Mouse (Mus musculus) large intestine, adult 2 months (tissue): ENCODE results near the gene Isl2. TPM values are rescaled to one million over a fixed set of nuclear protein-coding genes. Genes with fewer than 3 reads are reported as not detected.

Experiments
- DNase-seq: peaks from one replicate; pipeline ENCODE4 v3.0.0-alpha.2; 2012; ENCODE audit warnings: low read depth, low spot score
- WGBS: fragments of 180-500 bp; shearing (Covaris S2); methylation state at CpG from one replicate; pipeline ENCODE4 v1.1.7; 2018; 5-methylcytosine and 5-hydroxymethylcytosine counted together
- polyA plus RNA-seq: library from polyadenylated mRNA; depleted of rRNA; stranded (reverse); fragments of >200 nt; gene quantifications from 2 replicates; pipeline ENCODE4 v1.2.3, GENCODE M21; 2012; rRNA removed

Gene Isl2
- polyA plus RNA-seq, 1 experiment: 0.67 TPM

DNA sequence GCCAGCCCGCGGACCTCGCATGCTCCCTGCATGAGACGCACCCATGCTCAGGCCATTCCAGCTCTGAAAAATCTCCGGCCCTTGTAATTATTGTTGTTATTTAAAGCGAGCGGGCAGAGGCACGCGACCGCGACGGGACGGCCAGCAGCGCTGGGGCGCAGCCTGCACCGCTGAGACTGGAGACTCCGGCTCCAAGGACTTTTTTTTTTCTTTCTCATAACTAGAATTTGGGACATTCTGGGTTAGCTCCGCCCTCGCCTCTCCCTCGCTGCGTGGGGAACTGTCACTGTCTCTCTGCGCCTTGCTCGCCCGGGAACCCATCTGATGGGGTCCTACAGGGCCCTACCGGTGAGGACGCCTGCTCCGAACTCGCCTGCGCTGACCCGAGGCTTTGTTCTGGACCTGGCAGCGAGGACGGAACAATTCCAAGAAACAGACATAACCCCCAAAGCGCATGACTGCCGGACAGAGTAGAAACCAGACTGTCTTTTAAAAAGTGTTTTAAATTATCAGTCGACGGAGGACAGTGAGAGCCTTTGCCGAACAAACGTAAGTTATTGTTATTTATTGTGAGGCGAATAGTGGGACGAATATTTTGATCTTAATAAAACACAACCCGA lies 7.2 kb downstream of the Isl2 start:
- DNase-seq: no peak
- 20% methylated on average over 41 of the region's 41 CpGs for WGBS

DNA sequence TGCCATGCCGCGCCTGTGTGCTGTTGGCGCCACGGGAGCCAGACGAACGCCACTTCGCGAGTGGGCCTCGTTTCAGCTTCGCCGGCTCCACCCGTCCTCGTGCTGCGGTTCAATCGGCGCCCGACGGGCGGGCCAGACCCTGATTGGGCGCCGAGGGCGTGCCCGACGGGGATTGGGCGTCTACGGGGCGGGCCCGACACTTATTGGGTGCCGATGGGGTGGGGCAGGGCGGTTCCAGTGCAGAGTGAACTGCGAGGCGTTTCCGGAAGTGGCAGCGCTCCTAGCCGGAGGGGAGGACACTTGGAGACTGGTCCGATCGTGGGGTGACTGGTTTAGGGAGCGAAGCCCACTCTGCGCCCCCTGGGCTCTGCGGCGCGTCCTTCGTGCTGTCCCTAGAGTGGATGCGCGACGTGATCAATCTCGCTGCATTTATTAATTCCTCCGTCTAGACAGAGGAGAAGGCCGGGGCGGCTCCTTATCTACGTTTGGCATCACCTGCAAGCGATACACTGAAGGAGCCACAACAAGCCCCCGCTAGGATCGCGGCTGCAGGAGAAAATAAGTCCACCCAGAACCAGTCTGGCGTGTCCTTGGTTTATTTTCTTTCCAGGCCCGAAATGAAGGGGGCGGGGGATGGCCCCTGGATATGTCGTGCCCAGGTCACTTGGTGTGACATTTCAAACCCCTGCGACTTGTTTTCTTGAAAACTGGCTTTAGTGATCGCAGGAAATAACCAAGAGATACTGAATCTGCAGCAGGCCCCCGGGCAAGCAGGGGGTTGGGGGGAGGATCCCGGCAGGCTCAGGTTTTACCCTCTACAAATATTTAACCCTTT lies 7.9 kb downstream of the Isl2 start:
- no peak for DNase-seq
- 18% methylated on average over 63 of the region's 63 CpGs for WGBS

DNA sequence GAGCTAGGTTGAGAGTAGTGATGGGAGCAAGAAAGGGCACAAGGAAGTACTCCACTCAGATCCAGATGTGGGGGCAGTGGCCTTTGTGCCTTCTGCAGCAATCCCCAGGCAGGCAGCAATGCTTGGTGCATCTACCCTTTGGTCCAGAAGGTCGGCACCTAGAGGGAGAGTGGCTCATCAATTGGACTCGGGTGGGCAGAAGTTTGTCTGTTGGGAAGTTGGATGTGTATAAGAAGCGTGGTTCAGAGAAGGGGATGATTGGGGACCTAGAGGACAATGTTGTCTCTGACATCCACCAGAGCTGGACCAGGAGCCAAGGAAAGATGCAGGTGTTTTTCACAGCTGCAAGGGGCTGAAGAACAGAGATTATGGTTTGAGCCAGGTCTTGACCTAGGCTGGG lies 10.4 kb downstream of the Isl2 start:
- 58% methylated on average over 3 of the region's 3 CpGs for WGBS
- no peak for DNase-seq

DNA sequence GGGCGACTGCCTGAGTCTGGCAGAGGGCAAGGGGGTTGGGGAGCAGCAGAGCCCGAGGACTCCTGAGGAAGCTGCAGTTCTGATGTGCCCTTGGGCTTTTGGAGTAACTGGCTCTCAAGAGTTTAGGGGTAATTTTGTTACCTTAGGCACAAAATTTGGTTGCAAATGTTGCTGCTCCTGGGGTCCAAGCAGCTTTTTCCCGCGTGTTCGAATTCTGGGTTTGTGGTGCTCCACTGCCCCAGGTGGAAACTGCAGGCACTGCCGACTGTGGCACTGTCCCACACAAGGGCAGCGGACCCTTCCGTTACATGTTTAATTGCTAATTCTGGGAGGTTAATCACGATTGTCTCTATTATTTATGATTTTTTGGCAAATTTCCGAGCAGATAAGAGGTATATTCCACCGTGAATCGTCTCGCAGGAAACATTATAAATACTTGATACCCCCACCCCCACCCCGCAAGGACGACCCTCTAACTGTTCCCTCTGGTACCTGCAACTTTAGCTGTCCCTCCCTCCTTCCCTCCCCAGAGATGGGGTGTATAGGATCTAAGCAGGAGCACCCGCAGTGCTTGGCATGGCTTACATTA lies 10.9 kb downstream of the Isl2 start:
- WGBS: 51% methylated on average over 16 of the region's 16 CpGs
- DNase-seq: no peak

DNA sequence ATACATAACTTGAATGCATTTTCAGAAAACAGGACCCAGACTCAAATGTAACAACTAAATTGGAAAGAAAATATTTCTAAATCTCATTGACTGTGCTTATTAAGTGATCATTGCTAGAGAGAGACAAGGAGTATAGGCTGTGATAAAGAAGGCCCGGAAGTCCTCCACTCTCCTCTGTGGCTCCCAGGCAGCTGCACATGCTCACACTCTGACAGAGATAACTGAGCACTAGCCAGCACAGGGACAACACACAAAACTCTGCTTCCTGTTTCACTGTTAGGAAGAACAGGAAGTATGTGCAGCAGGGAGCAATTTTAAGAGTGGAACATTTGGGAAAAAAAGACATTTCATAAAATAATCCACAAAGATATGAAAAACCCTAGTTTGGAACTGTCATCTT lies 16.5 kb downstream of the Isl2 start:
- WGBS: 67% methylated on average over 1 of the region's 1 CpGs
- no peak for DNase-seq

DNA sequence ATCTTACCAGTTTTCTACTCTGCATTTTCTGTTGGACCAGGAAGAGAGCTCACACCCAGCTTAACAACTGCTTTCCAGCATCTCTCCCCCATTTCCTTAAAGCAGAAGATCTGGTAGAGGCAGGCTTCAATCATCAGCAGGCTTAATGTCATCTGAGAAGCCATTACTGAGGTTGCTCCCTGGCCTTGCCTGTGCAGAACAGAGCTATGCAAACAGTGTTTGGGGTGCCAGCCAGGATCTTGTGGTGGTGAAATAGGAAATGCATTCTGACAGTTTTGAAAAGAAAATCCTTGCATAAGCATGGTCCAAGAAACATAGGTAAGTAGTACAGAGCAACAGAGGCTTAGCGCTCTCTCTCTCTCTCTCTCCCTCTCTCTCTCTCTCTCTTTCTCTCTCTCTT lies 22.5 kb downstream of the Isl2 start:
- whole genome bisulfite sequencing: 100% methylated on average over 1 of the region's 1 CpGs
- DNase-seq: no peak

DNA sequence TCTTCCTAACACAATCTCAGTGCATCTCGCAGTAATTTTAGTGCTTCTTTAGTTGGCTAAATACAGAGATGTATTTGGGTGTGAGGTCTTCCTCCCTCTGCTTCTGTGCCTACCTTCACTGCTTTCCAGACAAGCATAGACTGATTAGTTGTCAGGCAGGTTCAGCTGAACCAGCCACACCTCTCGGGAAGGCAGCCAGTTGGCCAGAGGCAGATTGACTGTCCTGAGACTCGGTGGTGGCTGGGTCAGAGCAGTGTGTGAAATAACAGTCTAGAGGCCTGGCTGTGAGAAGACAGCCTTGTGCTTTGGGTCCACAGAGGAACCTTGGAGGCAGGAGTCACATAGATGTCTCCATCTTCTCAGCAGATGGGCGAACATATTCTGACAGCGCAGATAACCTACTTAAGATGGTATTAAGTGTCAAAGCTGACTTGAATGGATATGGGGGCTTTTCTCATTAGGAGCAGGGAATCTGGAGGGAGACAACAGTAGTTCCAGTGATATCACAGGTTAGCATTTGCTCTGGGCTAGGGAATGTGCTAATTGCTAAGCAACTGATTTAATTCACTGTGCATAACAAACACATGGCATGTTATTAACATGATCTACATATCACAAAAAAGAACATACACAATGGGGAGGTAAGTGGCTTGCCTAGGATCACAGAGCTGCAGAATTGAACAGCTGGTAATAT lies 30.1 kb downstream of the Isl2 start:
- 56% methylated on average over 5 of the region's 5 CpGs for whole genome bisulfite sequencing
- DNase-seq: no peak

DNA sequence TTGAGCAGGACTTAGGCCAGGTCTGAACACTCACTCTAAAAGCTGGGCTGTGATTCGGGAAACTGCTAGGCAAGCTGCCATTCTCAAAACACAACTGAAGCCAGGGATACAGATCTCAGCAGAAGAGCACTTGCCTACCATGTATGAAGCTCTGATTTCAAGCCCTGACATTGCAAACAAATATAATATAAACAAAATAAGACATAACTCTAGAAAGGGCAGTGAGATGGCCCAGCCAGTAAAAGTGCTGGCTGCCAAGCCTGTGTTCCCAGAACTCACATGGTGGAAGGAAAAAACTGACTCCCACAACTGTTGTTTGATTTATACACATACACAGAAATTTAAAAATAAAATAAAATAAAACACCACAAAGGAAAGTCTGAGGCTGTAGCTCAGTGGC lies 32.6 kb downstream of the Isl2 start:
- 64% methylated on average over 1 of the region's 1 CpGs for WGBS
- no peak for DNase-seq

DNA sequence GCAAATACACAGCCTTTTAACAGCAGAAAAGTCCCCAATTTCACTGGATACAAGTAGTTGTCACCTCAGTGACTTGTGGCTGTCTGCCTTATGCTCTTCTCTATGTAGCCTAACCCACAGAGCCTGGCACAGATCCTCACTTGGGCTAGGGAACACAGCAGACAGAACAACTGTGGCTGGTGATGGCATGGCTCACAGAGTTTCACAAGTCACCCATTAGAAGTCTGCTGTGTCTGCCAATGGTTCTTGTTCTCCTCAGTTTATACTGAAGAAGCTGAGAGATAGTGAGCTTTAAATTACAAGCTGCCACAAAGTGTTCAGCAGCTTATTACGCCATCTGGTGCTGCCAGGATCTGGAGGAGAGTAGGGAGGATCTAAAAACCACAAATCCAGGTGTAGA lies 38.1 kb downstream of the Isl2 start:
- no peak for DNase-seq
- 95% methylated on average over 1 of the region's 1 CpGs for WGBS

DNA sequence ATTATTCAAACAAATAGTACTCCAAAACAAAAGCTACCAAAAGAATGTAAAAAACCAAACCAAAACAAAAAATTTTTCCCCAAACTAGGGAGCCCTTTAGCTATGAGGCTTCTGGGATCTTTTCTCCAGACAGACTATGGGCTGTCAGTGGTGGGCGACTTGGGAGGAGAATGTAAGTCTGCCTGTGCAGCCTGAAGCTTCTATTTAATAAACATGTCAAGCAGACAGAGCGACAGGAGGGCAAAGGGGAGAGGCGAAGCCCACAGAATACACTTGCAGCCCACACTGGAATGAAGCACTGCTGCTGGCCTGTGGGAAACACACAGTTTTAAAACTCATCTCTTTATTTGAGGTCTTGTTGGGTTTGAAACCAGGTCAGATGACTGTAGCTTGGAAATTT lies 42.9 kb downstream of the Isl2 start:
- DNase-seq: no peak
- 76% methylated on average over 3 of the region's 3 CpGs for WGBS

DNA sequence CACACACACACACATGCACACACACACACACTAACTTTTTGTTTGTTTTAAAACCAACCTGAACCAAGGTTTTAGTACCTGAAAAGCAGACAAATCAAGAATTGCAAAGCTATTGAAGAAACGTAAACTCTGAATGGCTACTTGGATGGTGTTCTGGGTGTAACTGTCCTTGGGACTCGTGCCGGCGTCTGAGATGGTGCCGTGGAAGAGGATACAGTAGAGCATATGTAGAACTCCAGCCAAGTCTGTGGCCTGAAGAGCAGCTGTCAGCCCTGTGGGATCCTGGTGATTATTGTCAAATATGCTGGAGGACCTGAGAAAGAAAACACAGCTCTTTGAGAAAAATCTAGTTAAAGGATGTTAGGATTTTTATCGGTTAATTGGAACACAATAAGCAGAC lies 47.7 kb downstream of the Isl2 start:
- 96% methylated on average over 6 of the region's 6 CpGs for WGBS
- DNase-seq: no peak

Other genes with a start within 250 kb of the Isl2 start
- gene Nrg4, start 211.8 kb upstream of the Isl2 start, polyA plus RNA-seq: 1.7 and 2.9 TPM in 2 replicates
- gene Tmem266, start 211.8 kb upstream of the Isl2 start, polyA plus RNA-seq: 1.1 and 1.3 TPM in 2 replicates
- 59.7 and 66.5 TPM in 2 replicates for gene Etfa, start 26.4 kb upstream of the Isl2 start, polyA plus RNA-seq